Mouse (Mus musculus): ENCODE measurements around the gene Thada. TPM values are rescaled to one million over a fixed set of nuclear protein-coding genes. Genes with fewer than 3 reads are reported as not detected.

Gene Thada
- polyA plus RNA-seq, 1 experiment from 2014 or later = 15.9 TPM

DNA sequence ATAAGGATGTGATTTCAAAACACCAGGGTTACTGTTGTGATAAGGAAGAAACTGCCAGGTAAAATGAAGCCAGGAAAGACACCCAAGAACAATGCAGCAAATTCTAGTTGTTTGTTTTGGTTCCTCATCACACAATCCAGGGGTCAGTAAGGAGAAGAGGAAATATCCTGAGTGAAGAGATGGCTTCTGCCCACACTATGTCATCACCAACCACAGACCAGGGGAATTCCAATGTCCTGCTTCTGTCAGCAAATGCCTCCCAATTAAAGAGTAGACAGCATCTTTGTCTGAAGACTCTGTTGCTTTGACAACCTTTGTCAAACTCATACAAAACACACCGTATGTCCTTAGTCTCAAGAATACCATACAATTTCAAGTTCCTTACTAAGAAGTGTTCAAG is 57.3 kb downstream of the Thada start:
- H3K4me1 ChIP-seq (ENCODE audit: control insufficient read depth, insufficient read depth, low read length) = no peaks in the 10 kb centered on the region
- H3K27ac ChIP-seq (ENCODE audit: low read length) = no peak overlapping the region
- WGBS = 94% methylated on average over 1 of the region's 1 CpGs
- no peaks in the 10 kb centered on the region for H3K27me3 ChIP-seq (ENCODE audit: control insufficient read depth, insufficient read depth, low read length)
- H3K4me2 ChIP-seq (replicated peaks; ENCODE audit: low read depth, low read length) = no peak overlapping the region
- H3K9me3 ChIP-seq (ENCODE audit: control insufficient read depth, low read depth, low read length) = no peaks in the 10 kb centered on the region
- H3K36me3 ChIP-seq (ENCODE audit: control insufficient read depth, insufficient read depth, low read length) = no peaks in the 10 kb centered on the region; the same call in 1 of the 2 replicates
- H3K4me3 ChIP-seq (ENCODE audit: low read depth, low read length) = no peak overlapping the region
- H3K9ac ChIP-seq (replicated peaks; ENCODE audit: low read depth, low read length) = no peak overlapping the region
- ATAC-seq (ENCODE audit: insufficient number of reproducible peaks, insufficient read depth, low FRiP score, low read depth) = no peak

DNA sequence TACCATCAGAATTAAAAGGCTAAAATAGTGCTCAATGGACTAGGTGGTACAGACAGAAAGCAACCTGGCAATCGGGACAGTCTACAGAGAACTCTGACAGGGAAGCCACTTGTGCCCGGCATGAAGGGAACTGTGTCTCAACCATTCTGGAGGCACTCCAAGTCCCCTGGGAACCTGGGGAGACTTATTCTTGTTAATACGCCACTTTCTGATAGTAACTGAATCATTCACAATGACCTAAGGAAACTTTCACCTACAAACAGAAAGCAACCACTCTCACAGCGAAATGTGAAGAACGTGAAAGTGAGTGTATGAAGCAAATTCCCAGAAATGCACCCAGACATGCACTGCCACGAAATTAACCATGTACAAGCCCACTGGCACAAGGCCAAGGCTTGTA is 60.4 kb downstream of the Thada start:
- no peak overlapping the region for H3K27ac ChIP-seq (ENCODE audit: low read length)
- H3K9me3 ChIP-seq (ENCODE audit: control insufficient read depth, low read depth, low read length) = no peaks in the 10 kb centered on the region
- H3K4me3 ChIP-seq (ENCODE audit: low read depth, low read length) = no peak overlapping the region
- no peak overlapping the region for H3K9ac ChIP-seq (replicated peaks; ENCODE audit: low read depth, low read length)
- WGBS = 82% methylated on average over 6 of the region's 6 CpGs
- ATAC-seq (ENCODE audit: insufficient number of reproducible peaks, insufficient read depth, low FRiP score, low read depth) = no peak
- H3K4me2 ChIP-seq (replicated peaks; ENCODE audit: low read depth, low read length) = no peak overlapping the region
- H3K36me3 ChIP-seq (ENCODE audit: control insufficient read depth, insufficient read depth, low read length) = no peaks in the 10 kb centered on the region; the same call in 1 of the 2 replicates
- no peaks in the 10 kb centered on the region for H3K27me3 ChIP-seq (ENCODE audit: control insufficient read depth, insufficient read depth, low read length)
- H3K4me1 ChIP-seq (ENCODE audit: control insufficient read depth, insufficient read depth, low read length) = no peaks in the 10 kb centered on the region

DNA sequence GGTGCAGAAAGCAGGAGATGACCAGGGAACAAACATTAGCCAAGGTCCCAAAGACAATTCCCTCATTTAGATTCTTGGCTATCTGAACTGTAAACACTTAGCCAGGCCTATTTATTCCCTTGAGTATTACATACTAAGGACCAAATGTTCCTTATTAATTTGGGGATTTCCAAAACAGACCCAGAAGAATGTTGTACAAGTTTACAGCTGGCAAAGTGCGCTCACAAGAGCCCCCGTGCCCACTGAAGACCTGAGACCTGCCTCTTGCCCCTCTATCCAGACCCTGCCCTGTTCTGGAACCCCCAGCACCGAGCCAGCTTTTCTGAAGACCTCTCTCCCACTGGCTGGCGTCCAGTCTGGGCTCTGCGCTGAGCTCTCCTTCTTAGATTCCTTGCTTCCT is 64.2 kb downstream of the Thada start:
- Histone ChIP-seq H3K4me1 (ENCODE audit: control insufficient read depth, insufficient read depth, low read length) (no peaks in the 10 kb centered on the region), H3K9ac (replicated peaks; ENCODE audit: low read depth, low read length) (no peak overlapping the region), H3K9me3 (ENCODE audit: control insufficient read depth, low read depth, low read length) (no peaks in the 10 kb centered on the region), H3K4me3 (ENCODE audit: low read depth, low read length) (no peak overlapping the region), H3K27ac (ENCODE audit: low read length) (no peak overlapping the region), H3K36me3 (ENCODE audit: control insufficient read depth, insufficient read depth, low read length) (peaks cover 12% of the 10 kb centered on the region), H3K4me2 (replicated peaks; ENCODE audit: low read depth, low read length) (no peak overlapping the region), H3K27me3 (ENCODE audit: control insufficient read depth, insufficient read depth, low read length) (no peaks in the 10 kb centered on the region)
- 87% methylated on average over 5 of the region's 5 CpGs for WGBS
- no peak for ATAC-seq (ENCODE audit: insufficient number of reproducible peaks, insufficient read depth, low FRiP score, low read depth)

DNA sequence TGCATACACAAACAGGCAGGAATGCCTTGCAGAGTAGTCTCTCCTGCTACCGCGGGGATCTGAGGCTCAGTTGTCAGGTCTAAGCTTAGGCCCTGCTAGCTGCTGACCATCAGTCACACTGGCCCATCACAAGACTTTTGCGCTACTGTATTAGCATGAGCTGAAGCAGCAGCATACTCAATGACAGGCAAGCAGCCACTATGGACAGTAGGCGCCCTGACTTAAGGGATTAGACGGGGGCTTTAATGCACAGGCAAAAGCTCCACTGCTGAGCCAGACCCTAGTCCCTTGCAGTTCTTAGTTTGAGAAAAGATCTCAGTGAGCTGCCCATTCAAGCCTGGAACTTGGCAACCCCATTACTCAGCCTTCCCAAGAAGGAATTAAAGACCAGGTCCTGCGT is 66.6 kb downstream of the Thada start:
- Histone ChIP-seq H3K4me1 (ENCODE audit: control insufficient read depth, insufficient read depth, low read length) (no peaks in the 10 kb centered on the region), H3K4me2 (replicated peaks; ENCODE audit: low read depth, low read length) (no peak overlapping the region), H3K27ac (ENCODE audit: low read length) (no peak overlapping the region), H3K27me3 (ENCODE audit: control insufficient read depth, insufficient read depth, low read length) (no peaks in the 10 kb centered on the region), H3K36me3 (ENCODE audit: control insufficient read depth, insufficient read depth, low read length) (peaks cover 18% of the 10 kb centered on the region), H3K4me3 (ENCODE audit: low read depth, low read length) (no peak overlapping the region), H3K9me3 (ENCODE audit: control insufficient read depth, low read depth, low read length) (no peaks in the 10 kb centered on the region), H3K9ac (replicated peaks; ENCODE audit: low read depth, low read length) (no peak overlapping the region)
- ATAC-seq (ENCODE audit: insufficient number of reproducible peaks, insufficient read depth, low FRiP score, low read depth) = no peak
- WGBS = 80% methylated on average over 6 of the region's 6 CpGs

DNA sequence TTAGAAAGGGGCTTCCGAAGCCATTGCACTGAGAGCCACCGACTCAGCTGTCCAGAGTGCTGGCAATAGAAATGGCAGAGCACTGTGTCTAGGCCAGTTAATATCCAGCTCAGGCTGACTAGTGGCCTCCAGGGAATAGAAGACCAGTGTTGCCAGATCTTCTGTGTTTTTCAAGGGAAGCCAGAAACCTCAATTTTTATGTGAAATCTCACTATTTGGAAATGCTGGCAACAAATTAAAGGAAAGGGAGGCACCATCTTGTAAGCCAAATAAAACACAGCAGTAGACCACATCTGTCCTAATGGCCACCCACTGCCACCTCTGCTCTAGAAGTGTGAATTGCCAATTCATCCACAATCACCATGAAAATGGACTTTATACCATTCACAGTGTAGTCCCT is 76.0 kb downstream of the Thada start:
- no peak overlapping the region for H3K9ac ChIP-seq (replicated peaks; ENCODE audit: low read depth, low read length)
- H3K27ac ChIP-seq (ENCODE audit: low read length) = no peak overlapping the region
- no peak for ATAC-seq (ENCODE audit: insufficient number of reproducible peaks, insufficient read depth, low FRiP score, low read depth)
- no peak overlapping the region for H3K4me3 ChIP-seq (ENCODE audit: low read depth, low read length)
- H3K4me1 ChIP-seq (ENCODE audit: control insufficient read depth, insufficient read depth, low read length) = no peaks in the 10 kb centered on the region
- peaks cover 5% of the 10 kb centered on the region; the same call in 1 of the 2 replicates for H3K36me3 ChIP-seq (ENCODE audit: control insufficient read depth, insufficient read depth, low read length)
- no peak overlapping the region for H3K4me2 ChIP-seq (replicated peaks; ENCODE audit: low read depth, low read length)
- no peaks in the 10 kb centered on the region for H3K9me3 ChIP-seq (ENCODE audit: control insufficient read depth, low read depth, low read length)
- H3K27me3 ChIP-seq (ENCODE audit: control insufficient read depth, insufficient read depth, low read length) = no peaks in the 10 kb centered on the region
- 95% methylated on average over 2 of the region's 2 CpGs for WGBS

DNA sequence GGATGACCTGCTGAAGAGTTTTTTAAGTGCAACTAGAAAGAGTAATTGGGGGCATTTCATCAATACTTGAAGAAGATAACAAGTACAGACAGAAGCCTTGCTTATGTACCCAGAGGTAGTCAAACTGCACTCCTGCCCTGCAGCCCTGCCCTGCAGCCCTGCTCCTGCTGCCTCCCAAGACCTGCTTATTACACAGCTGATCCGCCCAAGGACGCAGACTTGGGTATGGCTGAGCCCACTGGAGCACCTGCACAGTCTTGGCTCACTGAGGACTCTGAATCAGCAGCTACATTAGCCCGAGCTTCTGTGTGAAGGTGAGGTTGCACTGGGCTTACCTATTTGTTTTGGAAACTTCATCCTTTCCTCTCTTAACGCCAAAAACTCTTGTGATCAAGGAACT is 79.8 kb downstream of the Thada start:
- Histone ChIP-seq H3K4me2 (replicated peaks; ENCODE audit: low read depth, low read length) (no peak overlapping the region), H3K4me1 (ENCODE audit: control insufficient read depth, insufficient read depth, low read length) (no peaks in the 10 kb centered on the region), H3K27ac (ENCODE audit: low read length) (no peak overlapping the region), H3K36me3 (ENCODE audit: control insufficient read depth, insufficient read depth, low read length) (peaks cover 8% of the 10 kb centered on the region), H3K4me3 (ENCODE audit: low read depth, low read length) (no peak overlapping the region), H3K27me3 (ENCODE audit: control insufficient read depth, insufficient read depth, low read length) (no peaks in the 10 kb centered on the region), H3K9ac (replicated peaks; ENCODE audit: low read depth, low read length) (no peak overlapping the region), H3K9me3 (ENCODE audit: control insufficient read depth, low read depth, low read length) (no peaks in the 10 kb centered on the region)
- ATAC-seq (ENCODE audit: insufficient number of reproducible peaks, insufficient read depth, low FRiP score, low read depth) = no peak
- 81% methylated on average over 4 of the region's 4 CpGs for WGBS

DNA sequence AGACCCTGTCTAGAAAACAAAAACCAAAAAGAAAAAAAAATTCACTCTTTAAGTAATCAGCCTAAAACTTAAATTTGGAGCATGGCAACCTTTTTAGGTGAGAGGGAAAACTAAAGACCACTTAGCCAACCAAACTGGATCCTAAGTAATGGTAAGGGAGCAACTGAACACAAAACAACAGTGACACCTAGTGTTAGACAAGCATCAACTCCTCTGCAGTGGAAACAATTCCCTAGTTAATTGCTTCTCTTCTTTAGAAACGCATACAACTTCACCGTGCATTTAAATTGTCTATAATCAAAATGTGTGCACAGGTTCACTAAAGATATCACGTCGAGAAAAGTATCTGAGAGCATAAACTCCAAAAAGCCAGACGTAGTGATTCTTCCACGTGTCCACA is 80.3 kb downstream of the Thada start:
- Histone ChIP-seq H3K27ac (ENCODE audit: low read length) (no peak overlapping the region), H3K27me3 (ENCODE audit: control insufficient read depth, insufficient read depth, low read length) (no peaks in the 10 kb centered on the region), H3K4me1 (ENCODE audit: control insufficient read depth, insufficient read depth, low read length) (no peaks in the 10 kb centered on the region), H3K36me3 (ENCODE audit: control insufficient read depth, insufficient read depth, low read length) (peaks cover 11% of the 10 kb centered on the region), H3K9ac (replicated peaks; ENCODE audit: low read depth, low read length) (no peak overlapping the region), H3K9me3 (ENCODE audit: control insufficient read depth, low read depth, low read length) (no peaks in the 10 kb centered on the region), H3K4me2 (replicated peaks; ENCODE audit: low read depth, low read length) (no peak overlapping the region), H3K4me3 (ENCODE audit: low read depth, low read length) (no peak overlapping the region)
- 86% methylated on average over 6 of the region's 6 CpGs for WGBS
- ATAC-seq (ENCODE audit: insufficient number of reproducible peaks, insufficient read depth, low FRiP score, low read depth) = no peak

DNA sequence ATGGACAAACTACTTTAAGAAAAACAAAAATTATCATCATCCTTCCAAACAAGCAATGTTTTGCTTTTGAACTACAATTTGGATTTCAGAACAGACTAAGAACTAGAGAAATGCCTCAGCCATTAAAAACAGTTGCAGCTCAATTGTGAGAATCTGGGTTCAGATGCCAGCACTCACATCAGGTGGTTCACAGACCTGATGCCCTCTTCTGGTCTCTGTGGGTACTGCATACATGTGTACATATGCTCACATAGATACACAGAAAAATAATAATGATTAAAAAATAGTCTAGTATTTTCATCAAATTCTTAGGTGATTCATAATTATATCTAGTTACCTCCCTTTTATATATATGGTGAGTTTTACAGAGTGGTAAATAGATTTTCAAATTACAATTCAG is 81.3 kb downstream of the Thada start:
- peaks cover 11% of the 10 kb centered on the region for H3K36me3 ChIP-seq (ENCODE audit: control insufficient read depth, insufficient read depth, low read length)
- no peak for ATAC-seq (ENCODE audit: insufficient number of reproducible peaks, insufficient read depth, low FRiP score, low read depth)
- no peaks in the 10 kb centered on the region for H3K4me1 ChIP-seq (ENCODE audit: control insufficient read depth, insufficient read depth, low read length)
- no peak overlapping the region for H3K4me3 ChIP-seq (ENCODE audit: low read depth, low read length)
- H3K4me2 ChIP-seq (replicated peaks; ENCODE audit: low read depth, low read length) = no peak overlapping the region
- no peak overlapping the region for H3K9ac ChIP-seq (replicated peaks; ENCODE audit: low read depth, low read length)
- H3K27me3 ChIP-seq (ENCODE audit: control insufficient read depth, insufficient read depth, low read length) = no peaks in the 10 kb centered on the region
- no peak overlapping the region for H3K27ac ChIP-seq (ENCODE audit: low read length)
- H3K9me3 ChIP-seq (ENCODE audit: control insufficient read depth, low read depth, low read length) = no peaks in the 10 kb centered on the region

DNA sequence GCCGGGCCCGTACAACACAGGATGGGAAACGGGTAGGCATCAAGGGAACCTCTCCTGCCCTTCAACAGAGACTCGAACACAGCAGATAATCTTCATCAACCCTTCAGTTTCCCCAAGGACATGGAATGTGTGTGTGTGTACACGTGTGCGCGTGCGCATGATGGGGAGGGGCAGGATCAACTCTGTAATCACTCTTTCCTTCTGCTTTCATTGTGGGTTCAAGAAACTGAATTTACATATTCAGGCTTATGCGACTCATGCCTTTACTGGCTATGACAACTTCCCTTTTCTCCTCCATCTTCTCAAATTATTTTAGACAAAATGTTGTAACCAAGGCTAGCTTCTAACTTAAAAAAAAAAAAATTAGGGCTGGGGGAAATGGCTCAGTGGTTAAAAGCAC is 85.7 kb downstream of the Thada start:
- H3K9ac ChIP-seq (replicated peaks; ENCODE audit: low read depth, low read length) = no peak overlapping the region
- no peaks in the 10 kb centered on the region for H3K4me1 ChIP-seq (ENCODE audit: control insufficient read depth, insufficient read depth, low read length)
- no peak overlapping the region for H3K4me3 ChIP-seq (ENCODE audit: low read depth, low read length)
- 96% methylated on average over 9 of the region's 9 CpGs for WGBS
- H3K36me3 ChIP-seq (ENCODE audit: control insufficient read depth, insufficient read depth, low read length) = peaks cover 11% of the 10 kb centered on the region
- H3K9me3 ChIP-seq (ENCODE audit: control insufficient read depth, low read depth, low read length) = no peaks in the 10 kb centered on the region
- H3K4me2 ChIP-seq (replicated peaks; ENCODE audit: low read depth, low read length) = no peak overlapping the region
- H3K27me3 ChIP-seq (ENCODE audit: control insufficient read depth, insufficient read depth, low read length) = no peaks in the 10 kb centered on the region
- H3K27ac ChIP-seq (ENCODE audit: low read length) = no peak overlapping the region
- ATAC-seq (ENCODE audit: insufficient number of reproducible peaks, insufficient read depth, low FRiP score, low read depth) = no peak

Measured in stomach, embryonic 14.5 days (tissue).